Mouse (Mus musculus) splenic B cell, adult 2 months (primary cell): ENCODE measurements at regions not wholly inside any gene's neighbourhood (a gene's known extent, or its start where the extent isn't known, plus 50 kb on each side); places are given as distances from the start of the nearest gene placed in this dataset.

Experiments
- DNase-seq: peaks from one replicate; pipeline ENCODE4 v3.0.0-alpha.2; 2011; ENCODE audit warnings: low read depth, low spot score
- H3K27me3 ChIP-seq: 2 replicates; pipeline ENCODE4 v1.6.1; 2012; ENCODE audit warnings: mild to moderate bottlenecking, low read length, moderate library complexity, mixed read lengths; ENCODE audit not compliant: control insufficient read depth, poor library complexity, insufficient read depth, severe bottlenecking
- H3K36me3 ChIP-seq: 2 replicates; pipeline ENCODE4 v1.6.1; 2012; ENCODE audit warnings: mild to moderate bottlenecking, low read length, moderate library complexity, mixed read lengths; ENCODE audit not compliant: control insufficient read depth, poor library complexity, insufficient read depth, severe bottlenecking

GRCm38 (mm10) chr10:38458975-38459374 lies 362.6 kb downstream of the Rfpl4b start:
- H3K36me3 ChIP-seq = no peaks in the 10 kb centered on the region
- no peak for DNase-seq
- H3K27me3 ChIP-seq = no peaks in the 10 kb centered on the region

GRCm38 (mm10) chr10:38458424-38458823 lies 363.2 kb downstream of the Rfpl4b start:
- no peak for DNase-seq
- no peaks in the 10 kb centered on the region for H3K27me3 ChIP-seq
- no peaks in the 10 kb centered on the region for H3K36me3 ChIP-seq

GRCm38 (mm10) chr10:38456786-38457185 lies 364.8 kb downstream of the Rfpl4b start:
- no peaks in the 10 kb centered on the region for H3K36me3 ChIP-seq
- no peaks in the 10 kb centered on the region for H3K27me3 ChIP-seq
- no peak for DNase-seq

- Histone ChIP-seq H3K27me3 (no peaks in the 10 kb centered on the region), H3K36me3 (no peaks in the 10 kb centered on the region)
- DNase-seq = no peak
Measured at GRCm38 (mm10) chr10:38449263-38449662, 372.3 kb downstream of the Rfpl4b start.

- no peaks in the 10 kb centered on the region for H3K27me3 ChIP-seq
- H3K36me3 ChIP-seq = no peaks in the 10 kb centered on the region
- no peak for DNase-seq
Measured at GRCm38 (mm10) chr10:38447706-38448105, 373.9 kb downstream of the Rfpl4b start.

GRCm38 (mm10) chr10:38447256-38447655 lies 374.3 kb downstream of the Rfpl4b start:
- DNase-seq = no peak
- Histone ChIP-seq H3K27me3 (no peaks in the 10 kb centered on the region), H3K36me3 (no peaks in the 10 kb centered on the region)

GRCm38 (mm10) chr10:38439286-38439685 lies 382.3 kb downstream of the Rfpl4b start:
- H3K27me3 ChIP-seq = no peaks in the 10 kb centered on the region
- DNase-seq = no peak
- no peaks in the 10 kb centered on the region for H3K36me3 ChIP-seq

GRCm38 (mm10) chr10:38436907-38437306 lies 384.7 kb downstream of the Rfpl4b start:
- DNase-seq = no peak
- H3K27me3 ChIP-seq = no peaks in the 10 kb centered on the region
- H3K36me3 ChIP-seq = no peaks in the 10 kb centered on the region

GRCm38 (mm10) chr10:38421541-38421940 lies 400.0 kb downstream of the Rfpl4b start:
- no peaks in the 10 kb centered on the region for H3K36me3 ChIP-seq
- DNase-seq = no peak
- H3K27me3 ChIP-seq = no peaks in the 10 kb centered on the region

GRCm38 (mm10) chr10:38419771-38420170 lies 401.8 kb downstream of the Rfpl4b start:
- DNase-seq = no peak
- H3K36me3 ChIP-seq = no peaks in the 10 kb centered on the region
- H3K27me3 ChIP-seq = no peaks in the 10 kb centered on the region

- no peak for DNase-seq
- H3K36me3 ChIP-seq = no peaks in the 10 kb centered on the region
- H3K27me3 ChIP-seq = no peaks in the 10 kb centered on the region
Measured at GRCm38 (mm10) chr10:38383161-38383560, 438.4 kb downstream of the Rfpl4b start.

- Histone ChIP-seq H3K27me3 (no peaks in the 10 kb centered on the region), H3K36me3 (no peaks in the 10 kb centered on the region)
- no peak for DNase-seq
Measured at GRCm38 (mm10) chr10:38381873-38382296, 439.7 kb downstream of the Rfpl4b start.

- Histone ChIP-seq H3K36me3 (no peaks in the 10 kb centered on the region), H3K27me3 (no peaks in the 10 kb centered on the region)
- no peak for DNase-seq
Measured at GRCm38 (mm10) chr10:38380388-38380787, 441.2 kb downstream of the Rfpl4b start.

- DNase-seq = no peak
- no peaks in the 10 kb centered on the region for H3K27me3 ChIP-seq
- no peaks in the 10 kb centered on the region for H3K36me3 ChIP-seq
Measured at GRCm38 (mm10) chr10:38366776-38367175, 454.8 kb downstream of the Rfpl4b start.

- Histone ChIP-seq H3K27me3 (no peaks in the 10 kb centered on the region), H3K36me3 (no peaks in the 10 kb centered on the region)
- DNase-seq = no peak
Measured at GRCm38 (mm10) chr10:38364876-38365275, 456.7 kb downstream of the Rfpl4b start.

GRCm38 (mm10) chr10:38357539-38358232 lies 463.9 kb downstream of the Rfpl4b start:
- no peaks in the 10 kb centered on the region for H3K27me3 ChIP-seq
- DNase-seq = no peak
- no peaks in the 10 kb centered on the region for H3K36me3 ChIP-seq
